Mouse (Mus musculus) kidney, adult 2 months (tissue): Measurements from ENCODE around the gene Tfe3.

Source experiments
- CTCF ChIP-seq: fragments of 200-500 bp; conservative IDR thresholded peaks from 2 replicates; pipeline ENCODE4 v1.5.1; 2011; ENCODE audit warnings: low read depth, mild to moderate bottlenecking, control low read depth, low read length, moderate library complexity, mixed read lengths; ENCODE audit not compliant: insufficient read depth, insufficient read length
- POLR2A ChIP-seq: fragments of 200-500 bp; IDR thresholded peaks from one replicate; pipeline ENCODE4 v1.6.1; 2011; ENCODE audit warnings: low read depth, low read length, control low read depth

GRCm38 (mm10) chrX:7721514-7722281 lies 40.7 kb upstream of the Tfe3 start, which contains the start of gene Gm45208:
- TF ChIP-seq CTCF = no peak
- no peak for TF ChIP-seq POLR2A
